Mouse (Mus musculus) gastrocnemius, postnatal 14 days (tissue): ENCODE results near the gene Tnrc6b. TPM values are rescaled to one million over a fixed set of nuclear protein-coding genes. Genes with fewer than 3 reads are reported as not detected.
A peak's percentile ranks its signal among the peaks of the same experiment; 100 is the strongest.
"Not testable (repeated sequence)": the region's sequence is repeated elsewhere in the genome, so short reads cannot be mapped to it uniquely, and the experiment has no call there.

Source experiments
- DNase-seq: peaks from one replicate; pipeline ENCODE4 v3.0.0; 2021; ENCODE audit warnings: mixed read lengths
- intact Hi-C: fragments of 180-260 bp; cut with DNase I; formaldehyde crosslinking; loops from one replicate; pipeline ENCODE4 v1.15.1; 2025; ENCODE audit warnings: low total_unique reads
- total RNA-seq, 2 experiments: library from RNA; stranded (reverse); gene quantifications; 2 replicates each; pipeline ENCODE4 v1.2.3; 2021

Tnrc6b gene
- total RNA-seq, 2 experiments from 2014 or later: 40.6 to 45.7 TPM

- no peak for DNase-seq
- intact Hi-C loops: no loop called here
Measured at GRCm38 (mm10) chr15:80731511-80731910, 20.4 kb downstream of the Tnrc6b start.

- intact Hi-C loops: no loop called here
Measured at GRCm38 (mm10) chr15:80732266-80733030, 21.3 kb downstream of the Tnrc6b start.

GRCm38 (mm10) chr15:80735300-80735699 lies 24.2 kb downstream of the Tnrc6b start:
- no peak for DNase-seq
- intact Hi-C loops: no loop called here

More at GRCm38 (mm10) chr15:80732266-80733030, 21.3 kb downstream of the Tnrc6b start:
- DNase-seq: no peak

- intact Hi-C loops: not testable (repeated sequence)
Measured at GRCm38 (mm10) chr15:80735708-80736107, 24.6 kb downstream of the Tnrc6b start.

GRCm38 (mm10) chr15:80736553-80736952 lies 25.4 kb downstream of the Tnrc6b start:
- intact Hi-C loops: no loop called here
- no peak for DNase-seq

More at GRCm38 (mm10) chr15:80735708-80736107, 24.6 kb downstream of the Tnrc6b start:
- not testable (repeated sequence) for DNase-seq

- DNase-seq: no peak
- intact Hi-C loops: no loop called here
Measured at GRCm38 (mm10) chr15:80738244-80738643, 27.1 kb downstream of the Tnrc6b start.

- intact Hi-C loops: no loop called here
- DNase-seq: no peak
Measured at GRCm38 (mm10) chr15:80739972-80740371, 28.9 kb downstream of the Tnrc6b start.

GRCm38 (mm10) chr15:80741836-80742235 lies 30.7 kb downstream of the Tnrc6b start:
- DNase-seq: no peak
- intact Hi-C loops: no loop called here

GRCm38 (mm10) chr15:80742991-80743474 lies 31.9 kb downstream of the Tnrc6b start:
- intact Hi-C loops: no loop called here
- no peak for DNase-seq

GRCm38 (mm10) chr15:80743606-80744005 lies 32.5 kb downstream of the Tnrc6b start:
- no peak for DNase-seq
- intact Hi-C loops: no loop called here

- DNase-seq: no peak
Measured at GRCm38 (mm10) chr15:80744667-80745422, 33.7 kb downstream of the Tnrc6b start.

GRCm38 (mm10) chr15:80748979-80749378 lies 37.9 kb downstream of the Tnrc6b start:
- no peak for DNase-seq
- intact Hi-C loops: no loop called here

More at GRCm38 (mm10) chr15:80744667-80745422, 33.7 kb downstream of the Tnrc6b start:
- intact Hi-C loops: no loop called here

- no peak for DNase-seq
- intact Hi-C loops: no loop called here
Measured at GRCm38 (mm10) chr15:80753351-80753750, 42.2 kb downstream of the Tnrc6b start.

- intact Hi-C loops: no loop called here
- no peak for DNase-seq
Measured at GRCm38 (mm10) chr15:80754103-80754502, 43.0 kb downstream of the Tnrc6b start.

GRCm38 (mm10) chr15:80759451-80759850 lies 48.3 kb downstream of the Tnrc6b start:
- intact Hi-C loops: no loop called here
- no peak for DNase-seq

GRCm38 (mm10) chr15:80760504-80760903 lies 49.4 kb downstream of the Tnrc6b start:
- intact Hi-C loops: no loop called here

GRCm38 (mm10) chr15:80760935-80761334 lies 49.8 kb downstream of the Tnrc6b start:
- intact Hi-C loops: no loop called here
- DNase-seq: no peak

More at GRCm38 (mm10) chr15:80760504-80760903, 49.4 kb downstream of the Tnrc6b start:
- DNase-seq: no peak

- DNase-seq: no peak
- intact Hi-C loops: no loop called here
Measured at GRCm38 (mm10) chr15:80762621-80763020, 51.5 kb downstream of the Tnrc6b start.

- intact Hi-C loops: no loop called here
- DNase-seq: no peak
Measured at GRCm38 (mm10) chr15:80764666-80765065, 53.6 kb downstream of the Tnrc6b start.

- DNase-seq: peak; percentile 62
- intact Hi-C loops: no loop called here
Measured at GRCm38 (mm10) chr15:80765381-80765780, 54.3 kb downstream of the Tnrc6b start.
